Mouse (Mus musculus) hindbrain, embryonic 12.5 days (tissue): ENCODE measurements around the gene Tmem181a. TPM values are rescaled to one million over a fixed set of nuclear protein-coding genes. Genes with fewer than 3 reads are reported as not detected.
"Not testable (repeated sequence)": the region's sequence is repeated elsewhere in the genome, so short reads cannot be mapped to it uniquely, and the experiment has no call there.

Experiments used
- ATAC-seq: fragments of 200-750 bp; cut with Nextera tagmentation; 2 replicates; pipeline ENCODE4 v1.8.0; 2017; ENCODE audit warnings: moderate TSS enrichment; ENCODE audit not compliant: low FRiP score
- H3K27ac ChIP-seq: fragments of 300-500 bp; sonication (generic); 2 replicates; pipeline ENCODE4 v1.5.1; 2016; ENCODE audit warnings: mild to moderate bottlenecking
- H3K27me3 ChIP-seq: fragments of 300-500 bp; sonication (generic); 2 replicates; pipeline ENCODE4 v1.6.1; 2016; ENCODE audit warnings: mild to moderate bottlenecking
- H3K36me3 ChIP-seq: fragments of 300-500 bp; sonication (generic); 2 replicates; pipeline ENCODE4 v1.6.1; 2016; ENCODE audit warnings: mild to moderate bottlenecking
- H3K4me1 ChIP-seq: fragments of 300-500 bp; sonication (generic); 2 replicates; pipeline ENCODE4 v1.6.1; 2016
- H3K4me2 ChIP-seq: fragments of 300-500 bp; sonication (generic); replicated peaks from 2 replicates; pipeline ENCODE4 v1.6.1; 2016; ENCODE audit warnings: mild to moderate bottlenecking
- H3K4me3 ChIP-seq: fragments of 300-500 bp; sonication (generic); 2 replicates; pipeline ENCODE4 v1.5.1; 2016; ENCODE audit warnings: mild to moderate bottlenecking
- H3K9ac ChIP-seq: fragments of 300-500 bp; sonication (generic); 2 replicates; pipeline ENCODE4 v1.6.1; 2016; ENCODE audit warnings: mild to moderate bottlenecking, moderate library complexity
- H3K9me3 ChIP-seq: fragments of 300-500 bp; sonication (generic); replicated peaks from 2 replicates; pipeline ENCODE4 v1.6.1; 2016; ENCODE audit warnings: mild to moderate bottlenecking
- WGBS: fragments of 180-500 bp; shearing (Covaris S2); methylation state at CpG from one replicate; pipeline ENCODE4 v1.1.7; 2016; 5-methylcytosine and 5-hydroxymethylcytosine counted together
- polyA plus RNA-seq: library from polyadenylated mRNA; unstranded; fragments of >200 nt; fragmentation: Nextera tagmentation; extraction: Ambion mirVana; gene quantifications from 2 replicates; pipeline ENCODE4 v1.2.1, GENCODE M21; 2016

Tmem181a gene
- polyA plus RNA-seq, 1 experiment from 2014 or later, result 37.5 TPM

DNA sequence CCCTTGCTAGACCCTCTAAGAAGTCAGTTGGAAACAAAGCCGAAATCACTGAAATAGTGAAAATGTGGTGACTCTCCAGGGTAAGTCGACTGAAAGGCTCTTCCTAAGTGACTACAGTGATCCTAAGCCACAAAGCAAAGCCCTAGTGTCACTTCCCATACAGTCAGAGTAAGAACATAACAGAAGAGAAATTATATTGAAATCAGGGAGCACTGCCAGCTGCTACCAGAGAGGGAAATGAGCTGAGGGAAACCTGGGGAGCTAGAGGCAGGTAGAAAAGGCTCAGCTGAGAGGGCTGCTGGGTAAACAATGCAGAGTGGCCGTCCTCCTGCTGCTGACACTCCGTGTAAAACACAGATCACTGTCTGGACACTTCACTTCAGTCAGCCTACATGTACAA, 59.0 kb downstream of the Tmem181a start:
- not testable (repeated sequence) for ATAC-seq, H3K27ac ChIP-seq, H3K4me2 ChIP-seq, H3K4me3 ChIP-seq, H3K9ac ChIP-seq, H3K9me3 ChIP-seq, H3K4me1 ChIP-seq, H3K27me3 ChIP-seq, H3K36me3 ChIP-seq
- WGBS, result 61% methylated on average over 4 of the region's 4 CpGs

DNA sequence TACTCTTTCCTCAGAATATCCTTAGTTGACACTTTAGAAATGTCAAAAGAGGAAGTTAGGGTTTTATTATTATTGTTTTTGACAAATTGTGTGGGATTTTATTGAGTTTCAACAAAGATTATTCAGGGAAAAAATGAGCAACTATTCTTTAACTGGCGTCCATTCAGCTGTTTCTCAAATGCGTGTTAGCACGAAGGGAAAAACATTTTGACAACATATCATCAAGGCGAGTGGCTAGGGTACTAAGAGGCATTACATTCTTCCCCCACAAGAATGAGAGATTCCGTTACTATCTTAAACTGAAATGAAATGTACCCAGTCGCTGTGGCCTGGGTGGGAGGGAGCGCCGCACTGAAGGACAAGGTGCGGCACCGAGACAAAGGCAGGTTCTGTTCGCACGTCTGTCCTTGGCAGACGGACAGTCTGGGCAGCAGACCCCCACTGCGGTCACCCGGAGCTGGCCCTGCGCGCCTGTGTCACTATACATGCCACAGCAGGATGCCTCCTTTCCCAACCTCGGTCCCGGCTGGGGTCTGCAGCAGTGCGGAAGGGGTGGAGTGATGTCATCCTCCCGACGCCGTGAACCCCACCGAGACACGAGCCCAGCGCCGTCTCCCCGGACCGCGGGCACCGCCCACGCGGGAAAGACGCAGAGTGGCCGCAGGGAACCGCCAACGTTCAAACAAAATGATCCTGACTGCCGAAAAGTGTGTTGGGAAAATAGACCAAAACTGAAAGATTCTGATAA, 59.9 kb downstream of the Tmem181a start:
- Histone ChIP-seq H3K27ac (0 out of 2 replicates have a peak overlapping the region, but pooled peaks have one; percentile 52), H3K4me2 (peak overlapping the region; percentile 56), H3K4me3 (peak overlapping the region; percentile 42), H3K9ac (peak overlapping the region; percentile 59)
- not testable (repeated sequence) for H3K27me3 ChIP-seq, H3K36me3 ChIP-seq, H3K9me3 ChIP-seq, H3K4me1 ChIP-seq
- ATAC-seq, result peak; percentile 63
- WGBS, result 4% methylated on average over 38 of the region's 38 CpGs

DNA sequence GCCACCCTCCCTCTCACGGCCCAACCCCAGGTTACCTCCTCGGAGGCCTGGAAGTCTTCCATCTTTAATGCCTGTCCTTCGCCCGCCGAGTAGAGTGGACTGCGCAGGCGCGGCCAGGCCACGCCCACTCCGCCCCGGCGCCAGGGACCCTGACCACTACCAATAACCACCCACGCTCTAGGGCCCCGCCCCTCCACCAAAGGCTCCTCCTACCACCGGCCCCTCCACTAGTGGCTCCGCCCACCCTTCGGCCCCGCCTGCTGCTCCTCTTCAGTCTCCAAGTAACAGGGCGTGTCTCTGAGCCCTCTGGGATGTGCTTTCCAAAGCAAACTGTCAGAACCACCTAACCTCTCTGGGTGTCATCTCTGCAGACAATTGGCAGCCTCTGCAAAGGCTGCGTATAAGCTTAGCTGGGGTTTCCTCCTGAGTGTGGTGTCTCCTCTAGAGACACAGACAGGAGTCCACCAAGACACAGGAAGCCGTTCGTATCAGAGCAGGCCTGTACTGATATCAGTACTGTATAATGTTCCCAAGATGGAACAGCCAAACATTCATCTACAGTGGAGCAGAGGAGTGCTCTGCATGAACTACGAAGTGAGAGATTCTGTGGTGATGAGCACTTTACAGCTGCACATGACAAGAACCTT, 60.8 kb downstream of the Tmem181a start, which contains the start of gene Dynlt1a:
Dynlt1a (minus strand) TSS at position 162 of the 647 bp plus-strand sequence.
- peak; percentile 92 for ATAC-seq
- H3K9ac ChIP-seq, result peak within 1 kb of the TSS; percentile 59
- not testable (repeated sequence) for H3K4me1 ChIP-seq, H3K27me3 ChIP-seq, H3K36me3 ChIP-seq, H3K9me3 ChIP-seq
- peak within 1 kb of the TSS; percentile 42 for H3K4me3 ChIP-seq
- peak within 1 kb of the TSS; percentile 56 for H3K4me2 ChIP-seq
- 9% methylated on average over 23 of the region's 23 CpGs for WGBS
- 0 out of 2 replicates have a peak within 1 kb of the TSS, but pooled peaks have one; percentile 52 for H3K27ac ChIP-seq

DNA sequence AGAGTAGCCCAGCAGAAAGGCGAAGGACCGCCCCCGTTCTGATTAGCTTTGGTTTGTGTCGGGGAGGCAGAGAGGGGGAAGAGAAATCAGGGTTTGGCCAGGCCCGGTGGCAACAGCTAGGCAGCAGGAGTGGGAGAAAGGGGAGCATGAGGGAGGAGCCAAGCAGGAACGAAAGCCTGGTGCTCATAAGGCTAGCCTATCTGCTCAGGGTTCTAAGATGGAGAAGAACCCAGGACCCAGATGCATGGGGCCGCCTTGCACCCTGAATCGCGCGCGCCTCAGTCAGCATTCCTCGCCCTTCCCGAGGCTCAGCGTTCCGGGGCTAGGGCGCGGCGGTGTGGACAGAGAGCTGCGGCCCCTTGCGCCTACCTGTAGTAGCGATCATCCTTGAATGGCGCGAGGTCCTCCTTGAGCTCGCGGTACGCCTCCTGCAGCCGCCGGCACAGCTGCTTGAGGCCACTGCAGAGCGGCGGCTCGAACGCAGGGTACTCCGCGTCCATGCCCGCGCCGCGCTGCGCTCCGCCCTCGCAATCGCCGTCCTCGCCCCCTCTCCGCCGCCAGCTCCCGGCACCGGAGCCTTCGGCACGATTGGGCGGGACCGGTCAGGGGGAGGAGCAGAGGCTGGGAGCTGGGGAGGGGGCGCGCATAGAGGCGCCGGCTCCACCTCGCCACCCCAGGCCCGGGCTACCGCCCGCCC, 64.6 kb downstream of the Tmem181a start:
- H3K4me3 ChIP-seq, result peak overlapping the region; percentile 12; the same call in 1 of the 2 replicates
- peak overlapping the region; percentile 26 for H3K4me2 ChIP-seq
- not testable (repeated sequence) for H3K9me3 ChIP-seq, H3K4me1 ChIP-seq, H3K27ac ChIP-seq, H3K27me3 ChIP-seq, H3K36me3 ChIP-seq, H3K9ac ChIP-seq
- peak; percentile 42 for ATAC-seq
- 3% methylated on average over 6 of the region's 60 CpGs for WGBS

DNA sequence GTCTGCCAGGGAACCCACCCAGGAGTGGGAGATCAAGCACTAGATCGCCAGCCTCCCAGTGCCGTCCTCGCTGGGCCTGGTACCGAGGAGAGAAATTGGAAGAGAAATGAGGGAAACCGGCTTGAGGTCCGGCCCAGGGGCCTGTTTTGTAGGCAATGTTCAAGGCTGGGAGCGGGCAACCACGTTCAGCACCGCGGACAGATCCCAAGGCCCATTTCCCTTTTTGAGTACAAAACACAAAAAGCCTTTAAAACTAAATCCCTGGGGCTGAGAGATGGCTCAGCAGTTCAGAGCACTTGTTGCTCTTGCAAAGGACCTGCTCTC, 65.1 kb downstream of the Tmem181a start:
- not testable (repeated sequence) for H3K27me3 ChIP-seq, H3K9me3 ChIP-seq, H3K4me2 ChIP-seq, H3K27ac ChIP-seq, H3K4me3 ChIP-seq, H3K9ac ChIP-seq, ATAC-seq, H3K36me3 ChIP-seq, H3K4me1 ChIP-seq
- WGBS, result no CpG with 5 or more reads among the region's 10 CpGs

DNA sequence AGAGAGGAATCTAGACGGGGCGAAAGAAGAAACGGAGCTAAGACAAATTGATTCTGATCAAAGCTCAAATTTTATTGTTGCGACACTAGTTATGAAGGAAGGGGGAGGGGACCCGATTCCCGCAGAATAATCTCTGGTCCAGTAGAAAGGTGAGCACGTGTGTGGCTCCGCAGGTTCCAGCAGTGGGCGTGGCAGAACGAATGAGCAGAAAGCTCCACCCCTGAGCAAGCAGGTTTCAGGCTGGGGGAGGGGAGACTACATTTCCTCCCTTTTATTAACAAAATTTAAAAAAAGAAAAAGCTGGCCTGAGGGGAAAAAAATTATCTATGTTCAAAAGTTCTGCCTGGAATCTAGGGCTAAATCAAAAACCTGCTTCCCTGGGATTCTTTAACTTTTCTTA, 68.4 kb downstream of the Tmem181a start:
- not testable (repeated sequence) for H3K4me2 ChIP-seq, H3K4me3 ChIP-seq, ATAC-seq, H3K27ac ChIP-seq, H3K9me3 ChIP-seq, H3K4me1 ChIP-seq, H3K9ac ChIP-seq, H3K27me3 ChIP-seq, H3K36me3 ChIP-seq
- WGBS, result 63% methylated on average over 10 of the region's 10 CpGs

DNA sequence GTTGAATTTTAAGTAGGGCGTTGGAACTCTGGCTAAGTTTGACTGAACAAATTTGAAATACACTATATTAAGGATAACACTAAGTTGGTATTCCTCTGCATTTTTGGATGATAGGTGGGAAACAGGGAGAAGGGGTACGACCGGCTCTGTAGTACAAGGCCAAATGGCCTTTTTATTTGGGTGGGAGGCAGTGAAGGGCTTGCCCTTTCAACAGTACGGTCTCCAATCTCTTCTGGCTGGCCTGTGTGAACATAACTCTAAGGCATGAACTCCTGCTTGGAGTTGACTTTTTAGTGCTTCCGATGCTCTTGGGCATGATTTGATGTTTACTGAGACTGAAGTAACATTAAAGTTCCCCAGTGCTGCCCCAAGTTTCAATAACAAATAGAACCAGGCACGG, 68.9 kb downstream of the Tmem181a start:
- 67% methylated on average over 6 of the region's 6 CpGs for WGBS

DNA sequence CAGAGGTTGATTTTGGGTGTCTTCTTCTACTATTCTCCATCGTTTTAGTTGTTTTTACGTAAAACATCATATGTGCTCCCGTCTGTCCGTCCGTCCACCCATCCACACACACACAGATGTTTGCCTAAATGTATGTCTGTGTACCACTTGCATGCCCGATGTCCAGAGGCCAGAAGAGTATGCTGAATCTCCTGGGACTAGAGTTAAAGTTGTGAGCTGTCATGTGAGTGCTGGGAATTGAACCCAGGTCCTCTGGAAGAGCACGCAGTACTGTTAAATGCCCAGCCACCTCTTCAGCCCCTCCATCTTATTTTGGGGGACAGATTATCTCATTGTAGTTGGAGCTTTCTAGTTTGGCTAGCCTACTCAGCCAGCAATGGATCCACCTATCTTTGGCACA, 70.9 kb downstream of the Tmem181a start:
- not testable (repeated sequence) for H3K4me3 ChIP-seq, H3K27me3 ChIP-seq, ATAC-seq, H3K9me3 ChIP-seq, H3K4me2 ChIP-seq, H3K27ac ChIP-seq, H3K36me3 ChIP-seq, H3K9ac ChIP-seq, H3K4me1 ChIP-seq
- WGBS, result 94% methylated on average over 7 of the region's 7 CpGs

More for the DNA sequence above, 68.9 kb downstream of the Tmem181a start:
- not testable (repeated sequence) for H3K9me3 ChIP-seq, H3K27ac ChIP-seq, H3K4me3 ChIP-seq, ATAC-seq, H3K9ac ChIP-seq, H3K36me3 ChIP-seq, H3K4me2 ChIP-seq, H3K27me3 ChIP-seq, H3K4me1 ChIP-seq

DNA sequence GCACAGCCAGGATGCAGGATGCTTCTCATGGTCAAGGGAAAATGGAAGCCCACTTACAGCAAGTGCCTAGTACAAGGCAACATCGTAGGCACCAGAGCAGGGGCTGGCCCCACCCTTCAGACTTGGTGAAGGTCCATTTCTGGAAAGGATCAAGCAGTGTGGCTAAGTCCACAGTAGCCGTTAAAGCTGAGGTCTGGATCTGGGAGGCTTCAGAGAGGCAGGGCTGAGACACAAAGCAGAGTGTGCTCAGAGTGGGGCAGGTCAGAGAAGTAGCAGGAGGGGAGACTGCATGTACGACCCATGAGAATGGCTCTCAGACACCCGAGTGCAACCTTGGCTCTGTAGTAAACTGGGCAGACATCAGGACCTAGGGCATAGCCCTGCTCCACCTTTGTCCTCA, 72.3 kb downstream of the Tmem181a start:
- not testable (repeated sequence) for H3K36me3 ChIP-seq, H3K9me3 ChIP-seq, H3K9ac ChIP-seq, H3K4me2 ChIP-seq, H3K4me3 ChIP-seq, ATAC-seq, H3K27ac ChIP-seq, H3K4me1 ChIP-seq, H3K27me3 ChIP-seq
- WGBS, result 85% methylated on average over 4 of the region's 4 CpGs

DNA sequence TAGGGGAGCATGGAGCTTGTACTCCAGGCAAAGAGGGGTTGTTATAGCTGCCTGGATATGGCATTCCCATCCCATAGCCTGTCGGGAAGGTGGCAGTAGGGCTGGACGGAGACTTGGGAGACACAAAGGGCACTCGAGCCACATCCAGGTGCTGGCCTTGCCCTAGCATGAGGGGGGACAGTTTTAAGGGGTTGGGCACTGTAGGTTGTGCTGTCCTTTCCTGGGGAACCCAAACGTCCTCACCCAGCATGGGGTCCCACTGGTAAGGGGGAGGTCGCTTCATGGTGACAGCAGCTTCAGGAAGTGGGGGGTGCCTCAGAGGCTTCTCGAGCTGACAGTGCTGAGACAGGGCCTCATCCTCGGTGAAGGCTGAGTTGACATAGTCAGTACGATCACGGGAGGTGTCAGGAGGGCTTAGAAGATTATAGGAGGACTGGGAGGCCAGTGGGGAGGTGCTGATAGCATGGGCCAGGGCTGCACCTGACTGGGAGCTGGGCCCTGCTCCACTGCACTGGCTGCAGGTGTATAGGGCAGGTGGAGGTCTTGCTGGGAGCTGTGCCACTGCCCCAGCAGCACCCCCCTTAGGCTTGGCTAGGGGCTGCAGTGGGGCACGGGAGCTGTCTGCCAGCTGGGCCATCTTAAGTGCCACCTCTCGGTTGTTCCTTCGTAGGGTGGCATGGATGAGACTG, 86.1 kb downstream of the Tmem181a start:
- not testable (repeated sequence) for H3K4me3 ChIP-seq, H3K27me3 ChIP-seq, H3K36me3 ChIP-seq, H3K9ac ChIP-seq, H3K9me3 ChIP-seq, H3K27ac ChIP-seq, H3K4me1 ChIP-seq, H3K4me2 ChIP-seq
- peak; percentile 35; the same call in 1 of the 2 replicates for ATAC-seq
- 100% methylated on average over 1 of the region's 12 CpGs for WGBS

DNA sequence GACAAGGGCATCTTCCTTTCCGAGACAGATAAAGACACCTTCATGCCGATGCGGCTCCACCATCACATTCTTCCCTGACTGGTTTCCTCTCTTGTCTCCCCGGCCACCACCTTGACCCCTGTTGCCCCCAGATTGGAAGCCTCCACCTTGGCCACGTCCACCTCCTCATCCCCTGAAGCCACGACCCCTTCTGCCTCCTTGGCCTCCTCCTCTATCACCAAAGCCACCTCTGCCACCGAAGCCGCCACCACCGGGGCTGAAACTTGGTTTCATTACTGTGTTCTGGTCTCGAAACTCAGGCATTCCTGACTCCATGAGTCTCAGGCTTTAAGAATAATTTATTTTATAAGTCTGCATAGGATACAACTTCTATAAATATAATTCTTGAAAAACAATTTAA, 98.6 kb downstream of the Tmem181a start:
- WGBS, result 87% methylated on average over 10 of the region's 10 CpGs
- H3K27ac ChIP-seq, H3K9me3 ChIP-seq, H3K27me3 ChIP-seq, H3K4me1 ChIP-seq, H3K4me2 ChIP-seq, H3K4me3 ChIP-seq, H3K36me3 ChIP-seq, H3K9ac ChIP-seq, ATAC-seq: not testable (repeated sequence)
